Mouse (Mus musculus) megakaryocyte, adult 5-6 weeks (primary cell): Measurements from ENCODE around the gene Gpr155. TPM values are rescaled to one million over a fixed set of nuclear protein-coding genes. Genes with fewer than 3 reads are reported as not detected.
A peak's percentile ranks its signal among the peaks of the same experiment; 100 is the strongest.

ENCODE experiments used
- ATAC-seq: 2 replicates; pipeline ENCODE4 v1.8.0; 2016; ENCODE audit warnings: mild to moderate bottlenecking, inconsistent platforms; ENCODE audit not compliant: poor library complexity, severe bottlenecking
- total RNA-seq, 2 experiments: library from RNA; stranded (forward) in 1 of 2; stranded (reverse) in 1 of 2; fragments of 153-499, 151-499 nt in 1 of 2; fragments of 221-1000, 200-1000 nt in 1 of 2; gene quantifications; 2 replicates each; pipeline versions ENCODE4 v1.2.3 to v1.2.4; 2015 to 2017

The Gpr155 gene
- 3.2 and 6.0 TPM in 2 replicates for total RNA-seq (2015)
- total RNA-seq (2017) = 2.5 and 6.3 TPM in 2 replicates

DNA sequence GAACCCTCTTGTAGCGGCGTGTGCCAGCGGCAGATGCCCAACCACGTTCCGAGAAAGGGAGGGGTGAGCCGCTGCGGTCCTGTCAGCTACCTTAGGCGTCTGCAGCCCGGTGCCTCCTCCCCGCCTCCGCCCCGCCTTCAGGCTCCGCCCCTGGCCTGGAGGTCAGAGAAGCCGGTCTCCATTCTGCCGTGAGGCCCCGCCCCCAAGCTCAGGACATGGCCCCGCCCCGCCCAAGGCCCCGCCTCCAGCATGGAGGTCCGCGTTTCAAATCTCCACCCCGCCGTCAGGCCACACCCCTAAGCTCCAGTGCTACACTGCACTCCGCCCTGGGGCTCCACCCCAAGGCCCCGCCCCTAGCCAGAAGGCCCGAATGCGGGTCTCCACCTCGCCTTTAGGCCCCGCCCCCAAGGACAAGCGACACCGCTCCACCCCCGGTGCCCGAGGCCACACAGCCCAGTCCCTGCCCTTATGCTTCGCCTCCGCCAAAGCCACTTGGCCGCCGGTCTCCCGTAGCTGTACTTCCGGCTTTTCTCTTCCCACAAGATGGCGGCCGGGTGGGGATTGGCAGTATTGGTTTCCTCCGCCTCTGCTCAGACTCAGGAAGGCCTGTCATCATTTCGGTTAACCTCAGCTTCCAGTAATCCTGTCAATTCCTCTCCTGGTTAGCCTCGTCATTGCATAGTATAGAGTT is at the start of gene Gpr155:
Gene Gpr155, minus strand, starts transcription at position 217 of the 691 bp plus-strand sequence.
- ATAC-seq = peak; percentile 87

DNA sequence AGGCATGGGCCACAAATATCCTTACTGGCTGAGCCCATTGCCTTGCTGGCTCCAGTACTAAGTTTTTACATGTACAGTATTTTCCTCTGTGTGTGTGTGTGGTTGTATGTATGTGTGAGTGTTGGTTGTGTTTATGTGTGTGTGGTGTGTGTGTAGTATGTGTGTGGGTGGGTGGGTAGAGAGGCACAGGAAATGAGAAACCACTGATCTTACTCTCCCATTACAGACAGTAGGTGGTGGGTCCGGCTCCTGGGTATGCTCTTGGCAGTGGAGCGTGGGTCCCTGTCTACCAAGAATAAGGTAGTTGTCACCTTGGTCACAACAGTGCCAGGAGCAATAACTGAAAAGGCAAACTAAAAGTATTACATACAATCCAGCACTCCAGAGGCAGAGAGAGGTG is 49.5 kb upstream of the Gpr155 start:
- no peak for ATAC-seq

DNA sequence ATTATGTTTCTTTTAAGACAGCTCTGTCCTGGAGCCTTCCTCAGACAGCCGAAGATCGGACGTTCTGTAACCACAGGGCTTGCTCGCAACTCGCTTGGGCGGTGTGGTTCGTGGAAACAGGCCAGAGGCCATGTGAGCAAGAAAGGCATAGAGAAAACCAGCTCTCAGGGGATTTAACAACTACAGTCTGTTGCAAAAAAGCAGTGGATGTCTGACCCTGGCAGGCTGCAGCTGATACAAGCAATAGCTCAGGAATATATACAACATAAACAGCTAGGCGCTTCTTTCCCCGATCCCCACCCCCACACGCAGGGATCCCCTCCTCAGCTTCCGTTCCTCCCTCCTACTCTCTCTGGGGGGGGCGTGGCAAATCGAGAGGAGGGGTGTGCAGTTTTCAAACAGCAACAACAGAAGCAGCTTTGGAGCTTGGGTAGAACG is 45.6 kb upstream of the Gpr155 start:
- ATAC-seq = no peak

DNA sequence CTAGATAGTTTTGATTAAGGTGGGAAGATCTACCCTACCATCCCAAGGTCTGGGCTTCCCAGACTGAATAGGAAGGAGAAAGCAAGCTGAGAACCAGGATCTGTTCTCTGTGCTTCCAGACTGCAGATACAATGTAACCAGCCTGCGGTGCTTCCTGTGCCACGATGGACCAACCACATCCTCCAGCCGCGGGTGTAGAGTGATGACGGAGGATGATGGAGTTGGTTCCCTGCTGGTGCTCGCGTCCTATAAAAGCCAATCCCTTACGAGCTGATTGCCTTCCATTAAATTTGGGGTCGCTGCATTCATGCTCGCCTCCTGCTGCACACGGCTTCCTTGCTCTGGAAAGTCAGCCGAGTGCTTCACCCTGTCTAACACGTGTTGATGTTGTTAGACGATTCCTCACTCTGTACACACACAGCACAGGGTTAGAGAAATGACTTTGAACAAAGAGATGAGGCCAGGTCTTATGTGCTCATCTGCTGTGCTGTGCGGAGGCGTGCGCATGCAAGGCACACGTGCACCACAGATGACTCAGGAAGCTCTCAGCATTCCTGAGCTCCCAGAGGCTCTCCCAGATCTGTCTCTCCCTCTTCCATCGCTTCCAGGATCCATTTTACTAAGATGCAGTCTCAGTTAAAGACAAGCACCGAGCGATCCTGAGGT is 42.6 kb upstream of the Gpr155 start:
- ATAC-seq = 0 out of 2 replicates have a peak, but pooled peaks have one; percentile 32

DNA sequence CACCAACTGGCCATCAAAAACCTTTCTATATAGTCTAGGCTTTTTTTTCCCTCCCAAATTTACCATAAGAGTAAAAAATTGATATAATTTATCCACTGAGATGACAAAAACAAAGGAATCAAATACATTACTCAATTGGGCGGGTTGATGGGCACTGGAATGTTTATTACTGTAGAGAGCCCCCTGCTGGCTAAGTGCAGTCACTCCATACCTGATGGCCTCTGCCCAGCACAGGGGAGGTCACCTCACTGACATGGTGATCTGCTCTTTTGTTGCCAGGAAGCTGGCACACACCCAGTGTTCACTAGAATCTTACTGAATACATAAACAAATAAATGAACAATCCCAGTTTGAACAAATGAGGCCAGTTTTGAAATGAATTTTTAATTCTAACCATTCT is 40.9 kb upstream of the Gpr155 start:
- peak; percentile 85 for ATAC-seq

DNA sequence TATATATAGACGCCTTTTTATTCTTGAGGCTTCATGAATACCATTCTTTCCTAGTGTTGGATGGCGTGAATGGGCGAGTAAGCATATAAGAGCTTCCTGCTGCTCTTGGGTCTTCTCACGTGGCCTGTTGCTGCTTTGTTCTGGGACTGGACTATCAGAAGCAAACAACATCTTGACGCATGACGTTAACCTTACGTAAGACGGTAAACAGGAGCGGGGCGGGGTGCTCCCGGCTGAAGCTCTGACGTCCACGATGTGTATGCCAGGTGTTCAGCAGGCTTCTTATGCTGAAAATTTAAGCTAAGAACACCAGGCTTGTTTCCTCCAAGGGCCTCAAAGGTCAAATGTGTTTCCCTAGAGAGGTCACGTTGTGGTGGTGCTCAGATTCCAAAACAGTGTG is 39.5 kb upstream of the Gpr155 start:
- ATAC-seq = no peak

DNA sequence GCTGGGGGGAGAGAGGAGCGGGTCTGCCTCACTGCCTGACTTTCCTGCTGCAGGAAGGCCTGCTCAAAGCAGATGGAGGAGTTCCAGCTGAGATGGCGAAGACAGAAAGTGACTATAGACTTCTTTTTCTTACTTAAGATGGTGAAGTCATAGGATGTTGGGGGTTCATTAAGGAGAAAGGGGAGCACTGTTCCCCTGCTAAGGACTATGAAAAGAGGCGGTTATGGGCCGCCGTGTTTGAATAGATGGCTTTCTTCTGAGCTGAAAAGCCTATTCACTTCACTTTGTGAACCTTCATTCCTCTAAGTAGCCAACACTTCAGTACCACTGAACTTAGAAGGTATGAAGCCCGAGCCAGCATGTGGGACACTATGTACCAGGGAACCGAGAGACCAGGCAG is 33.4 kb upstream of the Gpr155 start:
- no peak for ATAC-seq

DNA sequence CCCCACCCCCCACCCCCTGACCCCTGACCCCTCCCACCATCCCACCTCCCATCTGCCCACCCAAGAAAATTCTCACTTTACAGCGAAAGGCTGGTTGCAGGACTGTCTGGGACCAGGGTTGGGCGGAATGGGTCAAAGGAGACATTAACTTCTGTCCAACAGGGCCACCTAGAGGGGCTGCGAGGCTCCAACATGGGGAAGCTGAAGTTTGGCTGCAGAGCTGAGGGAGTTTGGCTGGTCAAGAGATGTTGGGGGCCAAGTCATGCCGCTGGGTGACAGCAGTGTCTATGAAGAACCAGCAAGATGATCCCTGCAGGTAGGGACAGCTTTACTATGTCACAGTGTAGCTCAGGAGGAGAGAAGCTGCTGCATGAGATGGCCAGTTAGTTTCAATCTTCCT is 32.9 kb upstream of the Gpr155 start:
- ATAC-seq = peak; percentile 74

DNA sequence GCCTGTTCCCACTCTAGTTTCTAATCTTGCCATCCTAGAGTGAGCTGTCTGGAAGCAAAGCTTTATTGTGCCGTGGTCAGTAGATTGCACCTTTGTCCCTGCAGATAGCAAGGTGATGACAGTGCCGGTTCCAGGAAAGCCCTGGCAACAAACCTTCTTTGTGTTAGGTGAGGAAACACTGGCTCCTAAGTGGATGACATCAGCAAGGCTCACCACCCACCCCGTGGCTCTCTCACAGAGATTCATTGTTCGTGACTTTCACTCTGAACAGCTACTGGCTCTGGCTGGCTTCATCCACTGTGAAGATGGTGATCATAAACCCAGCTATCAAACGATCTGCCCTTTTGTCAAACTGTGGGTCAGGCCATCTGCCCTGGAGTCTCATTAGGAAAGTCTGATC is 29.5 kb upstream of the Gpr155 start:
- no peak for ATAC-seq

DNA sequence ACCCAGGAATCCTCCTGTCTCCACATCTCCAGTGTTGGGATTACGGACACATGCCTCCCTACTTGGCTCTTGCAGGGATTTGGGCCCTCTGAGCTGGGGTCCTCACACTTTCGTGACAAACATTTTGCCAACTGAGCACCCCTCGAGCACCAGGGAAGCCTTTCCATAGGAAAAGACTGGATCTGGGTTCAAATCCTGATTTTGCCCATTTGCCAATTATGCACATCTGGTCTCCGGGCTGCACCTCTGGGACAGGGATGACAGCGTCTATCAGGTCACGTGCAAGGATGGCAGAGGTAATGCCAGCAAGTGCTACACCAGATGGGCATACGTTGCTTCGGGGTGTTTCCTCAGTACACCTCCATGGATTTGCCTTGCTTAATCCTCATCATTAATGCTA is 23.7 kb upstream of the Gpr155 start:
- ATAC-seq = no peak

DNA sequence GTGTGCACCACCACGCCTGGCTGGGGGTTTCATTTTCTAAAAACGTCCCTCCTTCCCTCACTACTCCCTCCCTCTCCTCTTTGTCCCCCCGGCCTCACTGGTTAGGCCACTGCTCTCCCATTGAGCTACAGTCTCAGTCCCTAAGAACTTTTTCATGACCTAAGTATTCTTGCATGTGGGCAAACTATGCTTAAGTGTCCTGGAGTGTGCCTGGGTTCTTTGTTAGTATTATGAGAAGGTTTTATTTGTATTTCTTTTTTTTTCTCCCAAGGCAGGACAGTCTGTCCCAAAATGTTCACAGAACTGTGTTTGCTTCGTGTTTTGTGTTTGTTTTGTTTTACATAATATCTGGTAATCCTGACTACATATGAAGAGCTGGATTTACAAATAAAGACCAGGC is 21.3 kb upstream of the Gpr155 start:
- ATAC-seq = no peak

DNA sequence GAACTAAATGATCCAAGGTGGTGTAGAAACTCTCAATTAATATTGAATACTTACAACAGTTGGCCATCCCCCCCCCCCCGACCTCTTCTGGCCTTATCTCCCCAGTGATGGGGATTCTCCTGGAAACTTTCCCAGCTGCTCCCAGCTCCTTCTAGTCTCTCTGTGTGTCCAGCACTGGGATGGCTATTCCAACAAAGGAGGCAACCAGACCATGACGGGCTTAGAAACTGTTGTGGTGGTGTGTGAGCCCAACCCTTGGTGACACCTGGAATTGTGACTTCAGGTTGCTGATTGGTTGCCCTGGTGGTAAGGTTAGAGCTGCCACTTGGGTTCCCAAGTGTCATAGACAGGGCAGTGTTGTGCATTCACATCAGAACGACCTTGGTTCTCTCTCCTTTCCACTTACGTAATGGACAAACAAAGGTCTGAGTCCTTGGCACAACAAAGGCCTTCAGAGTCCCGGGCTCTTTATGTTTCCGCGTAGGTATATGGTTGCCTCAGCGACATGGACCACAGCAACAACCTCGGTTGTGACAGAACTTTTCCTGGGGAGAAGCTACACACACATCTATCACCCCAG is 20.1 kb upstream of the Gpr155 start:
- ATAC-seq = no peak

DNA sequence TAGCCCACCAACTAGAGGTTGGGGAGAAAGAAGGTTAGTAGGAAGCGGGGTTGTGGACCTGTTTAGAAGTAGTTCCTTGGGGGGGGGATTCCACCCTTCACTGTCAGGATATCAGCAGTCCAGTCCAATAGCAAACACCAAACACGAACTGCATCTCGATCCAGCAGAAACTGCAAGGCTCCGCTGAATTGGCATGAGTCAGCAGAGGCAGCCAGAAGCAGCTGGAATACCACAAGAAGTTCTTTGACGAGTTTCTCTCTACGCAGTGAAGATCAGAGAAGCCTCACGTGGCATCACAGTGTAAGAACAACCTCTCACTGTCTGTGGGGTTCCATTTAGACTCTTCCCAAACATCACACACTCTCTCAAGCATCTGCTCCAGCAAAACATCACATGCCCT is 18.6 kb upstream of the Gpr155 start:
- ATAC-seq = no peak

DNA sequence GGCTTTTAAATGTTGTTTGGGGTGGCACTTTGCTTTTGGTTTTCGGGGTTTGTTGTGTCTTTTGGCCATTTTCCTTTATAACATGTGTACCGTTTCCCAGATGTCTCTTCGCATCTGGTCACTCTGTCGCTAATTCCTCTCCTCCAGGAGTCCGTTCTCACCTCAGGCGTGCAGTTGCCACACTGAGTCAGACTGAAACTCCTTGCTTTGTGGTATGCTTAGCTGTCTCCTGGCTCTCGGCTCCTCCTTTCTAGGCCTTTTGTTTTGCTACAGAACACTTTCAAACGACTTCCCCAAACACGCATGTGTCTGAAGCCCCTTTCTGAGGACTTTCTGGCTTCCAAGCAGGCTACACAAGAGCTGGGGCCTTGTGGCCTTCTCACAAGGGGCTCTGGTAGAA is 18.1 kb upstream of the Gpr155 start:
- ATAC-seq = no peak

DNA sequence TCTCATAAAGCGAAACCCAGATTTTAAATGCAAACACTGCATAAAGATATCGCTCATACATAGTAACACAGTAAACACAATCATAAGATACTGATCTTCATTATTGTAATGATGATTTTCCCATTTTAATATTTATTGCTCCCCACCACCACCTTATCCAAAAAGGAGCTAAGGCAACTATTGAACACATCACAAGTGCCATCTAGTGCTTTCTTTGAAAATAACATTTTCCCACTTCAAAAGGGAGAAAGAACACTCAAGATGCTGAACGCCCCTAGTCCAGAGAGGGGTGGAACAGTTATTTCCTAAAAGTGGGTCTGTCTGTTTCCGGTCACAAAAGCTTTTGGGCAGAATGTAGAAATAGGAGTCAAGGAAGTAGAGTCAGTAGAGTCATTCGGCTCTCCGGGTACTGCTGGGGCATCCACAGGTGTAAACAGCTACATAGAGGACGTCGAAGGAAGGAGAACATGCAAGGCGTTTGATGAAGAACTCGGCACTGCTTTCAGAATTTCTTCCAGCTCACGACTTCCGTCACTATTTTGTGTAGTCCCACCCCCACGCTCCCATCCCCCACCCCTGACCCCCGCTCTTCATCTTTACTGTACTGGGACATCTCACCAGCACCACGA is 17.1 kb upstream of the Gpr155 start:
- no peak for ATAC-seq

DNA sequence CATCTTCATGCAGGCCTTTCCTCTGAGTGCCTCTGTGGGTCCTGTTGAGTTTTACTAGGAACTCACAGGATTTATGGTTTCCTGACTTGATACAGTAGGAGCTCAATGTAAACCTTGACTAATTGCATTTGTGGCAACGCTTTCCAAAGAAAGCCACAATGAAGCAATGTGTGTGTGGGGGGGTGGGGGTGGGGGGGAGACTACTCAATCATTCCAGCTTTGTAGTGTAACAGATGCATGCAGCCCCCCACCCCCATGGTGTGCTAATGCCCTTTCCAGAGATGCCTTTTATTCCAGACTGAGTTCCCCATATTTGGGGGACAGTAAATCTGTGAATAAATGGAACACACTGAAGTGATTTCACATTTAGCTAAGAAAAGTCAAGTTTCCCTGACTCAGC is 15.3 kb upstream of the Gpr155 start:
- no peak for ATAC-seq

DNA sequence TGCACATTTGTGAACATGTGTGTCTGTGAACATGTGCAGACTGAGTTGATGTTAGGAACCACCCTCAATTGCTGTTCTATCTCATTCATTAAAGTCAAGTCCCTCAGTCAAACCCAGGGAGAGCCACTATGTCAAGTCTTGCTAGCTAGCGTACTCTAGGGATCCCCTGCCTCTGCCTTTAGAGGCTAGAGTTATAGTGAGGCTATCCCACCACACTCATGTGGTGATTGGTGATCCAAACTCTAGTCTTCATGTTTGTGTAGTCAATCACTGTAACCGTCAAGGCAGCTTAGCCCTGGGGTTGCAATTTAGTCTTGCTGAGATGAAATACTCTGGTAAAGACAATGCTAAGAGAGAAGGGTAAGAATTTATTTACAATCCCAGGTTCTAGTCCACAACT is 11.1 kb upstream of the Gpr155 start:
- no peak for ATAC-seq

DNA sequence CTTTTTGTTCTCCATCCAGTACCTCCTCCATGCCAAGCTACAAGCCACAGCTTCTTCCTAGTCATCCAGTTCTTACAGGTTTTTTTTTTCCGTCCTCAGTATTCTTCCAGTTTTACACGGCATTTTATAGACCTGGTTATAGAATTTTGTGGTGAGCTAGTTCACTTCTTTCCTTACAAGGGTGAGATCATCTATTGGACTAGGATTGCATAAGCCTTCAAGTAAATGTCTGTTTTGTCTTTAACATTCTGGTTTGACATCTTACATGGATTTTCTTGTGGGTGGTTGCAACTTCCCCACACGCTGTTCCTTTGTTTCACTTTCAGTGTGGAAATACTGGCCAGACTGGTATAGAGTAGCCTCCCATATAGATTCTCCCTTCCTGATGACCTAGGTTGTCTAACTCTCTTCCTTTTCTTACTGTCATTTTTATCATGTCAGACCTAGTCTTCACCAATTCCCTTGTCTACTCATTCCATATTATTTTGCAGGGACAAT is 10.5 kb upstream of the Gpr155 start:
- peak; percentile 70 for ATAC-seq

DNA sequence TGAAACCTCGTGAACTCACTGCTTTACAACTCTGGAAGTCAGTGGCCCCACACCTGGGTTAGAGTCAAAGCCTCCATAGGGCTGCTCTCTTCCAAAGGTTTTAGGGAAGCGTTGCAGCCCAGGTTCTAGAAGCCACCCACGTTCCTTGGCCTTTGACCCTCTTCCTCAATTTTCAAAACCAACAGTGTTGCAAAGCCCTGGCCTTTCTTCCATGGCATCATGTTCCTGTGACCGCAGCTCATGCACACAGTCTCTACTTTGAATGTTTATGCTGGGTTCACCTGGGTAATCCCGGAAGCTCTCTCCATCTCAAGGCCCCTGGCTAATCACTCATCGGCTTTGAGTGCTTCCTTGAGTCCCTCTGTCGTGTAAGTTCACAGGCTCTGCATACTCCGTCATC is 9.1 kb upstream of the Gpr155 start:
- no peak for ATAC-seq

DNA sequence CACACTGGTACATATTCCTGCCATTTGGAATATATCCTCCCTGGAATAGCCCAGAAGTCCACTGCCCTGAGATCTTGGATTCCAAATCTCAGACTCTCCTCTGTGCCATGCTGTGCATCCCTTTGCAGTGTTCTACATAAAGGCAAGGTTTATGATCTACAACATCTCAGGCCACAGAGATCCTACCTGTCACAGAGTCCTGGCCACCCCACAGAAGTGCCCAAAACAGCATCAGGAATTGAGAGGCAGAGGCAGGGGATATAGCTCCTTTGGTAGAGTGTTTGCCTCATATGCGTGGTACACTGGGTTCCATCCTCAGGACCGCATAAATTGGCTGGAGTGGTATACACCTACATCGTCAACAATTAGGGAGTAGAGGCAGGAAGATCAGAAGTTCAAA is 8.1 kb upstream of the Gpr155 start:
- no peak for ATAC-seq

DNA sequence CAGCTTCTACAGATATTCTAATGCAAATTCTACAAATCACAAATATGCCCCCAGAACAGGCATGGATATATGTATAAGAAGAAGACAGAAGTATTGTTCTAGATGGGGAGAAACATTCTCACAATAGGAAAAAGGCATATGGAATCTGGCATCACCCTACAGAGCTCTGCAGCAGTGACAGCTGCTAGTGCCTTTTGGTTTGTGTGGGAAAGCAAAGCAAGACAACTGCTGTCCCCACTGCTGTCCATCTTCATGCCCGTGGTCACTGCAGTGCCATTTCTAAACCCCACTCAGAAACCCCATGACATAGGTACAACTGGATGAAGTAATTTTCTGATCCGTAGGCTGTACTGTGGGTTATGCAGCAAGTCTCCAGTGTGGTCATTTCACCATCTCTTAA is 6.4 kb upstream of the Gpr155 start:
- ATAC-seq = no peak

DNA sequence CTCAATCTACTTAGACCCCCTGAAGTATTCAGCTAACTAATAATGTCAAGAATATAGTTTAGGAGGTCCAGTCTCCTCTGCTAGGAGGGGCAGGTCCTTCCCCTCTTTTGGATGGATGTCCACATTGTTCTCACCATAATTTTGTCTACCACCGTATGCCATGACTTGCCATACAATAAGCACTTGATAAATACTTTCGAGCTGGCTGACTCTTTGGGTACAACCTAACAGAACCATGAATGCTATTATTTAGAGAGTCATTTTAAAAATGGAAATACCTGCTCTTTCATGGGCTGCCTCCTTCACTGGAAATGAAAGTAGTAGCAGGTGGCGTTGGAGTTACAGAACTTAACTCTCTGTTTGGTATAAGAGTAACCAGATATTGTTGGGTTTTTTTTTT is 3.6 kb upstream of the Gpr155 start:
- ATAC-seq = no peak
